Mouse (Mus musculus) thymus, adult 2 months (tissue): ENCODE results near the gene Snapc1.

Experiments
- CTCF ChIP-seq: fragments of 200-500 bp; IDR thresholded peaks from 2 replicates; pipeline ENCODE4 v1.5.1; 2012; ENCODE audit warnings: mild to moderate bottlenecking, control low read depth, low read length, moderate library complexity, borderline replicate concordance; ENCODE audit not compliant: control insufficient read depth, poor library complexity, insufficient read depth; ENCODE audit errors: extremely low read depth
- POLR2A ChIP-seq: fragments of 200-500 bp; IDR thresholded peaks from 2 replicates; pipeline ENCODE4 v1.6.1; 2012; ENCODE audit warnings: mild to moderate bottlenecking, low read length, control low read depth, moderate library complexity; ENCODE audit not compliant: control insufficient read depth, poor library complexity, insufficient read depth; ENCODE audit errors: extremely low read depth

DNA sequence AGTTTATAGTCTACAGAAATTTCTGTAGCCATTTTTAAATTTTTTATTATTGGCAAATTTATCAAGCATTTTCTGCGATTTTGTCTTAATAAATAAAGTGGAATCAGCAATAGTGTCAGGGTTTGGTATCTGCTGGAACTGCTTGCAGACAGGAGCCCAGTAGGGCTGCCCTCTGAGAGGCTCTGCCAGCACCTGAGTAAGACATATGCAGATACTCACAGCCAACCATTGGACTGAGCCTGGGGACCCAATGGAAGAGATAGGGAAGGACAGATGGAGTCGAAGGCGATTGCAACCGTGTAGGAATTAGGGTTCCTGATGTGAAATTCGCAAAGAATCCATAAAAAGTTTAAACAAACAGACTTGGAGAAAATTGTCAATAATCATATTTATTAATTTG, 45.8 kb upstream of the Snapc1 start:
- TF ChIP-seq CTCF, result no peak
- TF ChIP-seq POLR2A, result no peak
